Mouse (Mus musculus) small intestine, adult 2 months (tissue): ENCODE measurements around the gene Phyhd1. TPM values are rescaled to one million over a fixed set of nuclear protein-coding genes. Genes with fewer than 3 reads are reported as not detected.
A peak's percentile ranks its signal among the peaks of the same experiment; 100 is the strongest.

Experiments used
- H3K27ac ChIP-seq: fragments of 200-500 bp; 2 replicates; pipeline ENCODE4 v1.5.1; 2012; ENCODE audit warnings: low read depth, low read length, control low read depth, inconsistent platforms; ENCODE audit not compliant: insufficient read depth
- H3K27me3 ChIP-seq: fragments of 200-500 bp; 2 replicates; pipeline ENCODE4 v1.6.1; 2012; ENCODE audit warnings: mild to moderate bottlenecking, moderate library complexity, low read length, inconsistent platforms; ENCODE audit not compliant: control insufficient read depth, insufficient read depth
- H3K36me3 ChIP-seq: fragments of 200-500 bp; 2 replicates; pipeline ENCODE4 v1.6.1; 2012; ENCODE audit warnings: mild to moderate bottlenecking, low read length, control low read depth, inconsistent platforms; ENCODE audit not compliant: control insufficient read depth, insufficient read depth
- H3K4me1 ChIP-seq: fragments of 200-500 bp; 2 replicates; pipeline ENCODE4 v1.6.1; 2012; ENCODE audit warnings: low read length, inconsistent platforms, mixed read lengths; ENCODE audit not compliant: control insufficient read depth, insufficient read depth, insufficient read length
- H3K4me3 ChIP-seq: fragments of 200-500 bp; 2 replicates; pipeline ENCODE4 v1.5.1; 2012; ENCODE audit warnings: low read depth, mild to moderate bottlenecking, control low read depth, inconsistent platforms, low read length, moderate library complexity
- CTCF ChIP-seq: fragments of 200-500 bp; IDR thresholded peaks from 2 replicates; pipeline ENCODE4 v1.5.1; 2012; ENCODE audit warnings: low read depth, mild to moderate bottlenecking, control low read depth, inconsistent platforms, low read length, moderate library complexity, mixed read lengths; ENCODE audit not compliant: insufficient replicate concordance, insufficient read length; ENCODE audit errors: extremely low read depth
- POLR2A ChIP-seq: fragments of 200-500 bp; IDR thresholded peaks from 2 replicates; pipeline ENCODE4 v1.6.1; 2012; ENCODE audit warnings: low read depth, mild to moderate bottlenecking, control low read depth, inconsistent platforms, low read length, moderate library complexity
- WGBS: fragments of 180-500 bp; shearing (Covaris S2); methylation state at CpG from one replicate; pipeline ENCODE4 v1.1.7; 2018; 5-methylcytosine and 5-hydroxymethylcytosine counted together
- polyA plus RNA-seq: library from polyadenylated mRNA; depleted of rRNA; stranded (reverse); fragments of >200 nt; gene quantifications from 2 replicates; pipeline ENCODE4 v1.2.3, GENCODE M21; 2012

The Phyhd1 gene
- polyA plus RNA-seq, 1 experiment = 2.4 TPM

DNA sequence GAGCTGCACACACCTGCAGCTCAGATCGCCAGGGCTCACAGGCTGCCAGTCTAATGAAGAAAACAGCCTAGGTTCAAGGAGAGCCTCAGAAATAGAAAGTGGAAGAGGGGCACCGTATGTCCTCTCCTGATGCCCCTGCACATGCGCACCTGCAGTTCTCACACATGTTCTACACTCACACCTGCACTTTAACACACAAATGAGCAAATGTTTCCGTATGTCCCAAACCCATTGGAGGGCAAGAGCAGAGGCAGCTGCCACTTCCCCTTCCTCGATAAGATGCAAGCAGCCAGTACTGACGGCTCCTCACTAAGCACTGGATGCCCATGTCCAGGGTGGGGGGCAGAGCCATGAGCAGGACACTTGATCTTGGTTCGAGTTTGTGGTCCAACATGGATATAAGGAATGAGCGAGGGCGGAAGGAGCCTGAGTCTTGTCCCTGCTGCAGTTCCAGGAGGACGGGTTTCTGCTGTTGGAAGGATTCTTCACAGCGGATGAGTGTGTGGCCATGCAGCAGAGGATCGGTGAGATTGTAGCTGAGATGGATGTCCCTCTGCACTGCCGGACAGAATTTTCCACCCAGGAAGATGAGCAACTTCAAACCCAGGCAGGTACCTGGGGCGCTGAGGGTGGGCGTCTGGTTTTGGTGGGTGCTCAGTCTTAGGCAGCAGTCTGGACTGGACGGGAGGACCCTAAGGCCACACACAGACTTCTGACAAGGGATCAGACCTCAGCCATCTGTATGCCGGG is 3.4 kb downstream of the Phyhd1 start:
- no peak for TF ChIP-seq CTCF
- TF ChIP-seq POLR2A = no peak
- H3K4me1 ChIP-seq = peaks cover 5% of the 10 kb centered on the region
- 82% methylated on average over 17 of the region's 17 CpGs for WGBS
- H3K27me3 ChIP-seq = no peaks in the 10 kb centered on the region
- H3K36me3 ChIP-seq = 0 out of 2 replicates have a peak, but pooled peaks cover under 1% of the 10 kb centered on the region
- no peak overlapping the region for H3K4me3 ChIP-seq
- peak overlapping the region; percentile 26 for H3K27ac ChIP-seq

DNA sequence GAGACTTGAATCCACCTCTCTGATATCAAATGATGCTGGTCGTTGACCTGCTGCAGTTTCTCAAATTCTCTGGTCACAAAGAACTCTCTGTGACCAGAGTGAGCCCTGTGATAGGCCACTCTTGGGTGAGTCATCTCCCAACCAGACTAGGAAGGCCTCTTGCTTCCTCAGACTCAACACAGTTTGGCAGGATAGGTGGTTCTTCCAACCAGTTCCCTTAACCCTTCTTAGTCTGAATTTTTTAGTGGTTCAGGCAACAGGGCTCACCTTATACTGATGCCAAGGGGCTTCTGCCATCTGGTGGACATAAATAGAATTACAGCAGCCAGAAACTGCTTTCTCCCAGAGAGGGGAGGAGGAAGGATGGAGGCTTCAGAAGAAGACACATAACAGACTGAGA is 4.1 kb downstream of the Phyhd1 start:
- H3K27me3 ChIP-seq = no peaks in the 10 kb centered on the region
- H3K36me3 ChIP-seq = no peaks in the 10 kb centered on the region
- H3K27ac ChIP-seq = no peak overlapping the region
- no peak overlapping the region for H3K4me3 ChIP-seq
- WGBS = 3% methylated on average over 1 of the region's 1 CpGs
- TF ChIP-seq POLR2A (no peak), CTCF (peak; percentile 37; the same call in 1 of the 2 replicates)
- H3K4me1 ChIP-seq = peaks cover 5% of the 10 kb centered on the region

DNA sequence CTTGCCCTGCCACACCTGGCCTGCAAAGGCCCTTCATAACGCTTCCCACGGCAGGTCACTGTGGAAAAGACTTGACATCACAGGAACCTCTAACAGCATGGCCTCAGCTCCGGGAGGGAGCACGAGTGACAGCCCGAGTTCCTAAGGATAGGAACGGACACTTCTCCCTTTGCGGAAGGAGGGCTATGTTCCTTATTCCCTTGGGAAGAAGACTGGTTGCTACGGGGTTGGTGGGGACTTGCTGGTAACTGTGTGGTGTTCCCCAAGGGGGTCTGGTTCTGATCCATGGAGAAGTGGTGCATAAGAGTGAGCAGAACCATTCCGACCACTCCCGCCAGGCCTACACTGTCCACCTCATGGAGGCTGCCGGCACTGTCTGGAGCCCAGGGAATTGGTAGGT is 14.7 kb downstream of the Phyhd1 start, which contains the start of gene Gm28038:
Gene Gm28038, plus strand, starts transcription at position 301 of the 400 bp plus-strand sequence.
- WGBS = 87% methylated on average over 11 of the region's 11 CpGs
- H3K4me1 ChIP-seq = peaks cover 22% of the 10 kb centered on the region
- TF ChIP-seq CTCF (no peak), POLR2A (no peak)
- H3K36me3 ChIP-seq = no peaks in the 10 kb centered on the region
- H3K27ac ChIP-seq = no peak within 1 kb of the TSS; the same call in 1 of the 2 replicates
- no peak within 1 kb of the TSS for H3K4me3 ChIP-seq
- H3K27me3 ChIP-seq = no peaks in the 10 kb centered on the region

DNA sequence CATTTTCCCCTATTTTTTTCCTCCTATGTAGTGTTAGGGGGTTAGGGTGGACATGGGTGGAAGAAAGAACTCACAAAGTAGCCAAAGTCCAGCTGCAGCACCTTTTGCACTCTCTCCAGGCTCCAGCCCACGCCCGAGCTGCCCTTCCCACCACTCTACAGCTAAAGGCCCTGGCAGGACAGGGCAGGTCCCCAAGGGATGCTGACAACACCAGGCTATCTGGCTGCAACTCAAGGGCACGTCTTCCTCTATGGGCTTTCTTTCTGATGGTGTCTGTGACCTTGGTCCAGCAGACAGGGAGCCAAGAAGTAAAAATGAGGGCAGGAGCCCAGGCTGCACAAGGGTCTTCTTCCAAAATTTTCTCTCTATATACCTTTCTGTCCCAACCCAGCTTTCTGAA is 15.6 kb downstream of the Phyhd1 start:
- WGBS = 43% methylated on average over 3 of the region's 3 CpGs
- H3K4me3 ChIP-seq = no peak overlapping the region
- no peaks in the 10 kb centered on the region for H3K36me3 ChIP-seq
- no peak overlapping the region for H3K27ac ChIP-seq
- no peak for TF ChIP-seq POLR2A
- no peak for TF ChIP-seq CTCF
- peaks cover 22% of the 10 kb centered on the region for H3K4me1 ChIP-seq
- H3K27me3 ChIP-seq = no peaks in the 10 kb centered on the region

DNA sequence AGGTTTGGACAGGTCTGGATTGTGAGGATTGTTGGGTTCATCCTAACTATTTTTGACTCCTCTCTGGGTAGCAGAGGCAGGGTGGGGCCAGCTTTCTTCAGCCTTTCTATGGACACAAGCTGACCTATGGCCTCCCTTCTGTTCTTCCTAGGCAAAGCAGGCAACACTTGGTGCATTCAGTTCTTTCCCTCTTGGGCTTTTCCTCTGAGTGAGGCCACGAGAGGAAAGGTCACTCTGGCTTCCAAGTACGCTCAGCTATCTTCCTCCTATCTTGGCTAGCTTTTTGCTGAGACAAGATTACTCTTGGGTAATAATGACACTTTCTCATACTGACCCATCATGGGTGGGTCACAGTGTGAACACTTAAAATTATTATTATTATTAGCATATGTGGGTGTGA is 17.2 kb downstream of the Phyhd1 start:
- no peaks in the 10 kb centered on the region for H3K27me3 ChIP-seq
- no peak overlapping the region for H3K27ac ChIP-seq
- H3K4me3 ChIP-seq = no peak overlapping the region
- H3K36me3 ChIP-seq = no peaks in the 10 kb centered on the region
- TF ChIP-seq POLR2A = no peak
- no peak for TF ChIP-seq CTCF
- 64% methylated on average over 2 of the region's 2 CpGs for WGBS
- H3K4me1 ChIP-seq = peaks cover 26% of the 10 kb centered on the region

DNA sequence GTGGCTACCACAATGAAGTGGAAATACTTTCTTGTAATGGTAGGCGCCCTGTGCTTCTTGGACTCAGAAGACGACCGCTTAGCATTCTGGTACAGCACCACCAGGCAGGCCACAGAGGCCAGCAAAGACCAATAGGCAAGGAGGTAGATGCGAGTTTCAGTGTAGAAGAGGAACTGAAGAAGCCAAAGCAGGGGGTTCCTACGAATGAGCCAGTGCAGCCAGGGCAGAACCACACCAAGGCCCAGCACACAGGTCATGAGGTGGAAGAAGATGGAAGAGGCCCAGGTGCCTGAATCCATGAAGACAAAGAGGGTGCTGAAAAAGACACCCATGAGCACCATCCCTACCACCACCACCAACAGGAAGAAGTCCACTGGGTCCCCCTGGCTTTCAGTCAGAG is 19.0 kb downstream of the Phyhd1 start:
- TF ChIP-seq POLR2A (no peak), CTCF (no peak)
- Histone ChIP-seq H3K4me3 (peak overlapping the region; percentile 86; the same call in 1 of the 2 replicates), H3K27ac (no peak overlapping the region), H3K36me3 (no peaks in the 10 kb centered on the region), H3K4me1 (peaks cover 26% of the 10 kb centered on the region), H3K27me3 (no peaks in the 10 kb centered on the region)
- WGBS = 91% methylated on average over 5 of the region's 5 CpGs

DNA sequence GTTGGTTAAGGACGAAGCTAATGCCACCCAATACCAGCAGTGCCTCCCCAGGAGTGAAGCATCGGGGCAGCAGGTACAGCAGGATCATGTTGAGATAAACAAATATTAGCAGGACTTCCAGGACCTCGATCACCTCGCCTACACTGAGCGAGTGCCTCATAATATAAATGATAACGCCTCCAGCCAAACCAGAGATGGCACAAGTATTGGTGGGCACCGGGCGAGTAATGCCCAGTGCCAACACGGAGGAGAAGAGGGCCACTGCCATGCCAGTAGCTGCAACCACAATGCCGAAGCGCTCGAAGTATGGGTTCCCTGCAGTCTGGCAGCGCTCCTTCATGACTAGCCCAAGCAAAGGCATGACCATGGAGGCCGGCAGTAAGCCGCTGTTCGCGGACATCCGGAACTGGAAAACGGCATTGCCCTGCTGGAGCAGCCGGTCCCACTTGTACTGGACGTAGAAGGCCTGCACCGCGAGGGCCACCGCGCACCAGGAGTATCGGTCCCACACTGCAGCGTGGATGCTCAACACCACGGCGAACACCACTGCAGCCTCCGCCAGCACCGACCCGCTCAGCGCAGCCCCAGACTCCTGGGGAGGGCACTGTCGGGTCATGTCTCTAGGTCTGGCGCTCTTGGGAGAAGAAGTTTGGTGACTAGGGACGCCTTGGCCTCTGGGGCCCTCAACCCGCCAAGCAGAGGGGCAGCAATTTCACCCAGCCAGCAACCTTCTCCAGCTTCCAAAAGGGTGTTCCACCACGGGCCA is 19.6 kb downstream of the Phyhd1 start:
- no peak overlapping the region for H3K27ac ChIP-seq
- TF ChIP-seq POLR2A (no peak), CTCF (no peak)

More for the DNA sequence above, 19.6 kb downstream of the Phyhd1 start:
- 6% methylated on average over 38 of the region's 38 CpGs for whole genome bisulfite sequencing
- H3K4me1 ChIP-seq = peaks cover 22% of the 10 kb centered on the region
- no peaks in the 10 kb centered on the region for H3K27me3 ChIP-seq
- H3K36me3 ChIP-seq = no peaks in the 10 kb centered on the region
- H3K4me3 ChIP-seq = peak overlapping the region; percentile 86
